Mouse (Mus musculus) cerebellum, adult 2 months (tissue): ENCODE measurements around the gene Lgals4.

ENCODE experiments used
- CTCF ChIP-seq: fragments of 200-500 bp; IDR thresholded peaks from 2 replicates; pipeline ENCODE4 v1.5.1; 2011; ENCODE audit warnings: low read depth, mild to moderate bottlenecking, control low read depth, low read length, moderate library complexity, borderline replicate concordance; ENCODE audit not compliant: insufficient read depth
- POLR2A ChIP-seq: fragments of 200-500 bp; IDR thresholded peaks from 2 replicates; pipeline ENCODE4 v1.6.1; 2011; ENCODE audit warnings: low read length, control low read depth, borderline replicate concordance; ENCODE audit not compliant: insufficient read depth

- no peak for TF ChIP-seq CTCF
- no peak for TF ChIP-seq POLR2A
Measured at GRCm38 (mm10) chr7:28794496-28794895, 39.2 kb upstream of the Lgals4 start.
